Mouse (Mus musculus) adrenal gland, adult (tissue): ENCODE measurements around the gene Rasgrp1.

Source experiments
- DNase-seq, 2 experiments: peaks; one replicate each; pipeline ENCODE4 v3.0.0; 2022 to 2023; ENCODE audit warnings: low spot score in 1 of 2; ENCODE audit not compliant: inconsistent age in 2 of 2

The Rasgrp1 gene

DNA sequence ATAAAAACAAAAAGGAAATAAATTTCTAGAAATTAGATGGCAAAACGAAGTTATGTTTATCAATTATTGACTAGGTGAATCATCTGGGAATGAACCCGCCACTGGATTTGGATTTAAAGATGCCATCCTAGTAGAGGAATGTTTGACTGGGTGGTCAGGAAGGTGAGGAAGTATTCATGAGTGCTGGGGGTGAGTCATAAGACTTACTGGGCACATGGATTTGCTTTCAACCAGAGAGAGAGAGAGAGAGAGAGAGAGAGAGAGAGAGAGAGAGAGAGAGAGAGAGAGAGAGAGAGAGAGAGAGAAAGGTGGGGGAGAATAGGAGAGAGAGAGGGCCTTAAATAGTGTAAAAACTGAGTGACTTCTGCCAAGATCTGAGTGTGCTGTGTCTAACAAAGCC, 87.4 kb downstream of the Rasgrp1 start:
- DNase-seq: no peak

DNA sequence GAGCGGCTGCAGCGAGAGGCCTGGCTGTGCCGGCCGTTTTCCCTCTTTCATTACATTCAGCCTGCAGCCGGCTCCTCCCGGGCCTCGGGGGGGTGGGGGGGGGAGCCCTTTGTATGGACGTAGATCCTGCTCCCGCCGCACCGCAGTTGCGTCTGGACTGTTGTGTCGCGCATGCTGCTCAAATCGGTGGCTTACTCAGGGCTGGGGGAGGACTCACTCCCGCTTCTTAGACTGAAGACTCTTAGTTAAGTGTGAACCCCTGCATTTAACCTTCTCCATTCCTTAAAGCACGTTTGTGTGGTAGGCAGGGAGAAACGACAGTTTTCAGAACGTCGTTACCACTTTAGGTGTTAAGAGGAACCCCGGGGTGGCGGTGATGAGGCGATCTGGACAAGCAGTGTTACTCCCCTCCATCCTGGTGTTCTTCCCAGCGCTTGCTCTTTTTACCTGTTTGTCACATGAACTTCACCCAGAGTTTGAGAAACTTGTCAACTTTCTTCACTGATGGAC, 92.7 kb downstream of the Rasgrp1 start:
- no peak for DNase-seq

GRCm38 (mm10) chr2:117249255-117250000, 93.4 kb downstream of the Rasgrp1 start, which contains the start of gene Fam98b:
Gene Fam98b (plus strand): TSS chr2:117249739.
- DNase-seq: peak; percentile 88 to 98

DNA sequence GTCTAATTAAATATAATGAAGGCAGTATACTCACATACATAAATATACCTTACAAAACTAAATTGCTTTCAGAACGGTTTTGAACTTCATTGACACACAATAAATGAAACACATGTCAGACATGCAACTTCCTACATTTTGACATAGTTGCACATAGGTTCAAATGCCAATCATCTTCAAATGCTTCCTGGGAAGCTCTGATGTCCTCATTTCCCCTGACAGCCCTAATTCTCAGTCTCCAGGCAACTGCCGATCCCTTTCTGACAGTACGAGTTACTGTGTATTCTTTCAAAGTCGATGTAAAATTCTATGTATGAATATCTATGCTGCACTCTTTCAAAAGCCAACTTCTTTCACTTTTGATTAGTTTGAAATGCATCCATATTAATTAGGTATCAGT, 100.8 kb downstream of the Rasgrp1 start:
- DNase-seq: no peak

GRCm38 (mm10) chr2:117231257-117231656, 111.5 kb downstream of the Rasgrp1 start:
- peak; percentile 84 to 94 for DNase-seq

DNA sequence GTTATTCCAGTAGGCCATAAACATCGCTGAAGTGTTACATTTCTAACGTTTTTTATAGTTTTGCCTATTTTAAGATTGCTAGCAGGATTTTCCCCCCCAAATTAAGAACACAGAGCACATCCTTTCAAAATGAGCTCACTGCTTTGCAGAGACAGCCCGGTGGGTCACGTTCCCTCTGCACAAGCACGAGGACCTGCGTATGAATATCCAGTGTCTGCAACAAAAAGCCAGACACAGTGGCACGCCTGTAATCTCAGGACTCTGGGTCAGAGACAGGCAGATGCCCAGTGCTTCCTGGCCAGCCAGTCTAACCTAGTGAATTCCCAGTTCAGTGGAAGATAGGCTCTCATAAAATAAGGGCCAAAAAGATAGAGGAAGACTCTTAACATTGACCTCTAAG, 112.5 kb downstream of the Rasgrp1 start:
- no peak for DNase-seq
